Mouse (Mus musculus): Measurements from ENCODE around the gene Akap4. TPM values are rescaled to one million over a fixed set of nuclear protein-coding genes. Genes with fewer than 3 reads are reported as not detected.

The Akap4 gene
- polyA plus RNA-seq (2012; rRNA removed), result not detected in 2 replicates

DNA sequence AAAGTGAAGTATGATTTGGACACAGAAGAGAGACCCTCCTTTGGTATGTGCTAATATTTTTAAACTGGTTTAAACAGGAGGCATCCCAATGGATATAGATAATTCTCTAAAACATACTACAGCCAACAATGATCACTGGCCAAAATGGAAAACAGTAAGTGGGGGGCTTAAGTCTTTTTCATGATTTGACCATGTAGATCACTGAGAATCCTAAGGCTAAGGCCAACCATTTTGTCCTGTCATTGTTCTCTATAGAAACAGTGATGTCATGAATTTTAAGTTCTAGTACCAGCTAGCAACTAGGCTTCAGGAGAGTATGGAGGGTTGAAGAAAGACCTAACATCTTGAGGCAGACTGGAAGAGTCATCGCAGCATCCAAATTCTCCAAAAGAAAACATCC is at the start of gene Akap4:
TSS of gene Akap4 (plus strand) at position 301 of the 400 bp plus-strand sequence.
- no peak for DNase-seq (ENCODE audit: low read depth in 1 of 2, low spot score in 2 of 2)
- no peak within 1 kb of the TSS for H3K27ac ChIP-seq (ENCODE audit: insufficient read depth, low read length)
- no peaks in the 10 kb centered on the region for H3K4me1 ChIP-seq (ENCODE audit: control insufficient read depth, insufficient read depth, insufficient read length)
- TF ChIP-seq POLR2A (IDR thresholded peaks at IDR 0.05; ENCODE audit: low read depth, low read length) (no peak), CTCF (IDR thresholded peaks at IDR 0.05; ENCODE audit: extremely low read depth, insufficient read depth, insufficient read length, insufficient replicate concordance) (no peak)
- no peak within 1 kb of the TSS for H3K4me3 ChIP-seq (ENCODE audit: extremely low read depth, insufficient read depth, insufficient read length)
- H3K27me3 ChIP-seq (ENCODE audit: control insufficient read depth, insufficient read depth, low read length), result no peaks in the 10 kb centered on the region
- H3K36me3 ChIP-seq (ENCODE audit: control insufficient read depth, insufficient read depth, low read length), result no peaks in the 10 kb centered on the region
- 86% methylated on average over 1 of the region's 1 CpGs for WGBS

- no peaks in the 10 kb centered on the region for H3K4me1 ChIP-seq (ENCODE audit: control insufficient read depth, insufficient read depth, insufficient read length)
- WGBS, result 97% methylated on average over 19 of the region's 19 CpGs
- H3K27me3 ChIP-seq (ENCODE audit: control insufficient read depth, insufficient read depth, low read length), result no peaks in the 10 kb centered on the region
- H3K27ac ChIP-seq (ENCODE audit: insufficient read depth, low read length), result no peak within 1 kb of the TSS
- H3K36me3 ChIP-seq (ENCODE audit: control insufficient read depth, insufficient read depth, low read length), result no peaks in the 10 kb centered on the region
- TF ChIP-seq POLR2A (IDR thresholded peaks at IDR 0.05; ENCODE audit: low read depth, low read length) (no peak), CTCF (IDR thresholded peaks at IDR 0.05; ENCODE audit: extremely low read depth, insufficient read depth, insufficient read length, insufficient replicate concordance) (no peak)
- no peak within 1 kb of the TSS for H3K4me3 ChIP-seq (ENCODE audit: extremely low read depth, insufficient read depth, insufficient read length)
- no peak for DNase-seq (ENCODE audit: low read depth in 1 of 2, low spot score in 2 of 2)
Measured at GRCm38 (mm10) chrX:7041519-7041918, 25.8 kb upstream of the Akap4 start, which contains the start of gene Ccnb3. Gene Ccnb3 (minus strand): TSS chrX:7041619.

GRCm38 (mm10) chrX:7057056-7057455 is 10.3 kb upstream of the Akap4 start:
- Histone ChIP-seq H3K4me1 (ENCODE audit: control insufficient read depth, insufficient read depth, insufficient read length) (no peaks in the 10 kb centered on the region), H3K27ac (ENCODE audit: insufficient read depth, low read length) (no peak overlapping the region), H3K4me3 (ENCODE audit: extremely low read depth, insufficient read depth, insufficient read length) (no peak overlapping the region), H3K27me3 (ENCODE audit: control insufficient read depth, insufficient read depth, low read length) (no peaks in the 10 kb centered on the region), H3K36me3 (ENCODE audit: control insufficient read depth, insufficient read depth, low read length) (no peaks in the 10 kb centered on the region)
- no peak for DNase-seq (ENCODE audit: low read depth in 1 of 2, low spot score in 2 of 2)
- TF ChIP-seq CTCF (IDR thresholded peaks at IDR 0.05; ENCODE audit: extremely low read depth, insufficient read depth, insufficient read length, insufficient replicate concordance) (no peak), POLR2A (IDR thresholded peaks at IDR 0.05; ENCODE audit: low read depth, low read length) (no peak)

DNA sequence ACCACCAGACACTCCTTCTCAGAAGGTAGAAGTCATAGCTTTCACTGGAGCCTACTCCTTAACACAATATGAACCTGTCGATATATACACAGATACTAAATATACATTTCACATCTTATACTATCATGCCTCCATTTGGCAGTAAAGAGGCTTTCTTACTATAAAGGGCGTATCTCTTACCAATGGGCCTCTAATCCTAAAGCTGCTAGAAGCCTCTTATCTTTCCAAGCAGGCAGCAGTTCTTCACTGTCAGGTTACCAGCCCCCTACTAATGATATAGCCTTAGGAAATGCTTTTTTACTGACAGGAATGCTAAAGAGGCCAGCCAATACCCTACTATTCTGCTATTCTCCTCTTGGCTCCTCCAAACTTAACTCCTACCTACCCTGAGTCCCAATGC is 9.7 kb upstream of the Akap4 start:
- no peak for DNase-seq (ENCODE audit: low read depth in 1 of 2, low spot score in 2 of 2)
- Histone ChIP-seq H3K4me3 (ENCODE audit: extremely low read depth, insufficient read depth, insufficient read length) (no peak overlapping the region), H3K36me3 (ENCODE audit: control insufficient read depth, insufficient read depth, low read length) (no peaks in the 10 kb centered on the region), H3K4me1 (ENCODE audit: control insufficient read depth, insufficient read depth, insufficient read length) (no peaks in the 10 kb centered on the region), H3K27ac (ENCODE audit: insufficient read depth, low read length) (no peak overlapping the region), H3K27me3 (ENCODE audit: control insufficient read depth, insufficient read depth, low read length) (no peaks in the 10 kb centered on the region)
- TF ChIP-seq CTCF (IDR thresholded peaks at IDR 0.05; ENCODE audit: extremely low read depth, insufficient read depth, insufficient read length, insufficient replicate concordance) (no peak), POLR2A (IDR thresholded peaks at IDR 0.05; ENCODE audit: low read depth, low read length) (no peak)
- WGBS, result 79% methylated on average over 2 of the region's 2 CpGs

- no peak overlapping the region for H3K4me3 ChIP-seq (ENCODE audit: extremely low read depth, insufficient read depth, insufficient read length)
- no peaks in the 10 kb centered on the region for H3K36me3 ChIP-seq (ENCODE audit: control insufficient read depth, insufficient read depth, low read length)
- no peak overlapping the region for H3K27ac ChIP-seq (ENCODE audit: insufficient read depth, low read length)
- no peak for DNase-seq (ENCODE audit: low read depth in 1 of 2, low spot score in 2 of 2)
- H3K4me1 ChIP-seq (ENCODE audit: control insufficient read depth, insufficient read depth, insufficient read length), result no peaks in the 10 kb centered on the region
- no peaks in the 10 kb centered on the region for H3K27me3 ChIP-seq (ENCODE audit: control insufficient read depth, insufficient read depth, low read length)
- TF ChIP-seq POLR2A (IDR thresholded peaks at IDR 0.05; ENCODE audit: low read depth, low read length) (no peak), CTCF (IDR thresholded peaks at IDR 0.05; ENCODE audit: extremely low read depth, insufficient read depth, insufficient read length, insufficient replicate concordance) (no peak)
Measured at GRCm38 (mm10) chrX:7064109-7064508, 3.2 kb upstream of the Akap4 start.

DNA sequence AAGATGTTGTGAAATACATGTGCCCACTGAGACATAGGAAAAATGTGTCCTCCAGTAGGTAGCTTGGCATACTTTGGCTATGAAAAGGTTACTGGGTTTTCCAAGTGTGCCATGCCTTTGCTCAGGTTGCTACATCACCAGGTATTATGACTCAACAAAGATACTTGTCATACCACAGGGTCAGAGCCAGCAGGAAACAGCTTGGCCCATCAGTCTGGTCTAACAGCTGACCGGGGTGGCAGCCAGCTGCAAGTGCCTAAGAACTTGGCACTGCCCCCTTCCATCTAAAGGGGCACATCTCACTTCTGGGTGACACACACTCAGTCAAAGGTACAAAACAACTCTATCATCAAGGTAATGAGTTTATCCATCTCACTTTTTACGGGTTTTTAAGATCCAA is 683 bp downstream of the Akap4 start:
- no peak for DNase-seq (ENCODE audit: low read depth in 1 of 2, low spot score in 2 of 2)
- Histone ChIP-seq H3K27ac (ENCODE audit: insufficient read depth, low read length) (no peak overlapping the region), H3K4me3 (ENCODE audit: extremely low read depth, insufficient read depth, insufficient read length) (no peak overlapping the region), H3K4me1 (ENCODE audit: control insufficient read depth, insufficient read depth, insufficient read length) (no peaks in the 10 kb centered on the region), H3K36me3 (ENCODE audit: control insufficient read depth, insufficient read depth, low read length) (no peaks in the 10 kb centered on the region), H3K27me3 (ENCODE audit: control insufficient read depth, insufficient read depth, low read length) (no peaks in the 10 kb centered on the region)
- TF ChIP-seq CTCF (IDR thresholded peaks at IDR 0.05; ENCODE audit: extremely low read depth, insufficient read depth, insufficient read length, insufficient replicate concordance) (no peak), POLR2A (IDR thresholded peaks at IDR 0.05; ENCODE audit: low read depth, low read length) (no peak)
- WGBS, result 55% methylated on average over 2 of the region's 2 CpGs

DNA sequence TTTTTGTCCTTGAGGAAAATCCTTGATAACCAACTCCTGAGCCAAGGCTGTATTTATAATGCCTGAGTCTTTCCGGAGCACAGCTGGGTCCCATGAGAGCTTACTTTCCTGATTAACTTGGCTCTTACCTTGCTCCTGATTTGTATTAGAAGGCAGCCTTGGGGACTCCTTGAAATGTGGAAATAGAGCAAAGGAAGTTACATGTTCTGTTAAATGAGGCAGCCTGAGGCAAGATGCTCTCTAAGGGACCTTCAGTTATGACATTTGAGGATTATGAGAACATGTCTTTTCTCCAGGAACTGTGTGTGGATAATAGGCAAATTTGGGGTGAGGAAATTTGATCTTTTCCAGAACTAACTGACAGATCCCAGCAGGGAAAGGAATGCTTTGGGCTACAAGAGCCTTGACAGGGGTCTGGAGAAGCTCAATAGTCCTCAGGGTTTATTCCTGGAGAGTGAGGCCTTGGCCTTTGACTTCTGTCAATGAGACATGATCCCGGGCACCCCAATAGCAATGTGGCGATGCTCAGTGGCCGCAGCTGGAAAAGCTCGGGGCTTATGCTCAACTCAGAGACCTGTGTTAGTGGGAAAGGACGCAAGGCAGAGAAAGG is 12.6 kb downstream of the Akap4 start:
- Histone ChIP-seq H3K36me3 (ENCODE audit: control insufficient read depth, insufficient read depth, low read length) (no peaks in the 10 kb centered on the region), H3K27me3 (ENCODE audit: control insufficient read depth, insufficient read depth, low read length) (no peaks in the 10 kb centered on the region), H3K27ac (ENCODE audit: insufficient read depth, low read length) (no peak overlapping the region), H3K4me1 (ENCODE audit: control insufficient read depth, insufficient read depth, insufficient read length) (no peaks in the 10 kb centered on the region), H3K4me3 (ENCODE audit: extremely low read depth, insufficient read depth, insufficient read length) (no peak overlapping the region)
- no peak for DNase-seq (ENCODE audit: low read depth in 1 of 2, low spot score in 2 of 2)
- TF ChIP-seq POLR2A (IDR thresholded peaks at IDR 0.05; ENCODE audit: low read depth, low read length), result no peak
- TF ChIP-seq CTCF (IDR thresholded peaks at IDR 0.05; ENCODE audit: extremely low read depth, insufficient read depth, insufficient read length, insufficient replicate concordance), result no peak
- 86% methylated on average over 6 of the region's 6 CpGs for WGBS
